Mouse (Mus musculus) gastrocnemius, postnatal 14 days (tissue): ENCODE measurements around the gene Dbt. TPM values are rescaled to one million over a fixed set of nuclear protein-coding genes. Genes with fewer than 3 reads are reported as not detected.
"Not testable (repeated sequence)": the region's sequence is repeated elsewhere in the genome, so short reads cannot be mapped to it uniquely, and the experiment has no call there.

Experiments
- DNase-seq: peaks from one replicate; pipeline ENCODE4 v3.0.0; 2021; ENCODE audit warnings: mixed read lengths
- intact Hi-C: fragments of 180-260 bp; cut with DNase I; formaldehyde crosslinking; loops from one replicate; pipeline ENCODE4 v1.15.1; 2025; ENCODE audit warnings: low total_unique reads
- total RNA-seq, 2 experiments: library from RNA; stranded (reverse); gene quantifications; 2 replicates each; pipeline ENCODE4 v1.2.3; 2021

Dbt gene
- total RNA-seq, 2 experiments from 2014 or later, result 26.7 to 28.3 TPM

DNA sequence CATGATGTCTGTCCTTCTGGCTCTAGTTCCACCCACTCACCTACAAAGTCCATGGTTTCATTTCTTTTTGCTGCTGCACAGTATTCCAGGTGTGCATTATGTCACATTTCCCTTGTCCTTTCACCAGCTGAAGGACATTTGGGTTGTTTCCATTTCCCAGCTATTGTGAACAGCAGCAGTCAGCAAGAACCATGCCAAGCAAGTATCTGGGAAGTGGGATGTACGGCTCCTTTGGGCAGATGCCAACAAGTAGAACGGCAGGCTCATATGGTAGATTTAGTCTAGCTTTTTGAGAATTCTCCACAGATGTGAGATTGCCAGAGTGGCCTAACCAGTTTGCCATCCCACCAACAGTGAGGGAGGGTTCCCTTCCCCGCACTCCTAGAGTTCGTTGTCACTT lies 18.0 kb downstream of the Dbt start:
- intact Hi-C loops, result no loop called here
- no peak for DNase-seq

DNA sequence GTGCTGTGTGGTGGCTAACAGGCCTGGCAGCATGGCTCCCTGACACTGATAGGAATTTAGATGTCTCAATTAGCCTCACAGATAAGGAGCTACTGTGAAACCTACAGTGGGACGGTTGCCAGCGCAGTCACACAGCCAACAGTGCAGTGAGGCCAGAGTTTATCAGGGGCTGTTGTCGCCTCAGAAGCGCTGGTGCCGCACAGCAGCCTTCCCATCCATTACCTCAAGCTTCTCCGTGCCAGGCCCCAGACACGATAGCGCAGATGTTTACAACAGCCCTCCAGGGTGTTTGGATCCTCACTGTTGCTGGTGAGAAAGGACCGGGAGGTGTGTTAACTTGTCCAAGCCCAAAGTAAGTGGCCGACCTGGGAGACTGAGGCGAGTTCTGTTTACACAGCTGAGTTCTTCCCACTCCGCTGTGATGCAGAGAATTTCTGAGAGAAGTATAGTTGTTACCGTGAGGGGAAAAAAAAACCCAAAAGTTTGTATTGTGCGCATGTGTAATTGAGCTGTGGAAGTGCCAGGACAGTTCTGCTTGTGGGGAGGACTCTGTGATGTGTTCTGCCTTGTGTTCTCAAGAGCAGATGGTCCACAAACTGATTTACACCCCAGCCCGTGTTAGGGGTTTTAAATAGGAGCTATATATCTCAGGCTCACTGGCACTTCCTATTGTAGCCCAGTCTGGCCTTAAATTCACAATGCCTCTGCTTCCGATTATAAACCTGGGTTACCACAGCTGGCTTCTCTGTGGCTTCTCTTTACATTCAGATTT lies 23.7 kb downstream of the Dbt start:
- DNase-seq, result no peak
- intact Hi-C loops, result no loop called here

DNA sequence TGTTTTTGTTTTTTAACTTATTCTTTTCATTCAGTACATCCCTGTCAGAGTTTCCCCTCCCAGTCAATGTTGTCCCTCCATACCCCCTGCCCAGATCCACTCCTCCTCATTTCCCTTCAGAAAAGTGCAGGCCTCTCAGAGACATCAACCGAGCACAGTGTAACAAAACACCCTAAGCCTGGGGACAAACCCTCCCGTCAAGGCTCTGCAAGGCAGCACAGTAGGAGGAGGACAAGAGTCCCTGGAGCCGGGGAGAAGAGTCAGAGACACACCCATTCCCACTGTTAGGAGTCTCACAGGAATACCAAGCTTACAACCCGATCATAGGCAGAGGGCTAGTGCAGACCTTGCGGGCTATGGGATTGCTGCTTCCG lies 24.3 kb downstream of the Dbt start:
- intact Hi-C loops, result no loop called here

DNA sequence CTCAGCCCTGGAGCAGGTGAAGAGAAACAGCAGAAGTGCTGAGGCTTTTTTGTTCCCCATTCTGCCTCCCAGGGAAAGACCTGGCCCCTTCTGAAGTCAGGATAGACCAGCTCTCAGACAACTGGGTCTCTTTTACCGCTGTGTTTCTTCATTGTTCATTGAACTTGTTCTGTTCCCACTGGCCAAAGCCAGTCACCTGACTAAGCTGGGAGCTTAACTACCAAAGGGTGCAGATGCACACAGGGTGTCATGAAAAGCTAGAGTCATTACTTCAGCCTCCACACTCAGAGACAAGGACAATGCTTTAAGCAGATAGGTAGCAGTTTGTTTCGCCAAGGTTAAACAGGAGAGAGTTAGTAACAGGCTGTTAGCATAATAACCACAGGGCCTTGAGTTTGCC lies 29.2 kb downstream of the Dbt start:
- no peak for DNase-seq
- intact Hi-C loops, result no loop called here

More for the DNA sequence above, 24.3 kb downstream of the Dbt start:
- no peak for DNase-seq

DNA sequence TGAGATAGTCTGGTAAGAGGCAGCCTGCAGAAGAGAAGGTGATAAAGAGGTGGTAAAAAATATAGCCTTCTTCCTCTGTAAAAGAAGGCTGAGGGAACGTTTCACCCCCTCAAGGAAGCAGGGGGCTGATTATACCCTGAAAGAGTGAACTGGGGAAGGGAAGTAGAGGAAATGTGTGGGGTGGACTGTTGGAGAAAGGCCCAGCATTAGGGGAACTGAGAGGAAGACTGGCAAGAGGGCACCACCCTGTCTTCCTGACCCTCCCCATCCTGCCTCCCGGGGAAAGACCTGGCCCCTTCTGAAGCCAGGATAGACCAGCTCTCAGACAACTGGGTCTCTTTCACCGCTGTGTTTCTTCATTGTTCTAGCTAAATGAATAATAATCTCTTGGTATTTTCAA lies 29.7 kb downstream of the Dbt start:
- intact Hi-C loops, result no loop called here
- no peak for DNase-seq

DNA sequence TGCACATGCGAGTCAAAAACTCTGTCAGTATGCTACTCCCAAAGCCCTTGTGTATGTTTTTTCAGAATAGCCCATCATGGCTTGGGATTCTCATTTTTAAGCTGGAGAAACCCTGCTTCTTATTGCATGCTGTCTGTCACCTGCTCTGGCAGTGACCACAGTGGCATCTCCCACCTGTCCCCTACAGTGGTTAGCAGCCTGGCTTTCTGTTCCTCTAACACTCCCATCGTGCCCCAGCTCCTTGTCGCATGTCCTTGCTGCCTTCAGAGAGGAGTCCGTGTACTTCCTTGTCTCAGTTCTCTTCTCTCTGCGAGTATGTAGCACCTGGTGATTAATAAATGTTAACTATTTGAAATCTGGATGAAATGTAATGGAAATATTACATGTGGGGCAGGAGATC lies 34.6 kb downstream of the Dbt start:
- DNase-seq, result no peak
- intact Hi-C loops, result no loop called here

DNA sequence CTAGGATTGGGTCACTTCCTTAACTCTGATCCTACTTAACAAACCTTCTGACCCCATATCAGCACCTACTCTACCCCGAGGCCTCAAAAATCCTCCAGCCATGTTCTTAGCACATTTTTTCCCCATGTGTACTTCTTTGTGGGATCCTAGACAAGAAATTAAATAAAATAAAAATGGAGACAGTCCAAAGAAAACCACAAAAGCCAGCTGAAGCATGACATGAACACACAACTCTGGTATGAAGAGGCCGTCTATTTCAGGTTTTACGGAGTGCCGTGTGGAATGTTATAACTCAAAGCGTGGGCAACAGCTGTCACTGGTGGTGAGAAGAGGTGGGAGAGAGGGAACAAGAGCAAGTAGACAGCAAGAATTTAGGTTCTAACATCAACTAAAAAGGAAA lies 38.5 kb downstream of the Dbt start:
- intact Hi-C loops, result no loop called here
- no peak for DNase-seq

DNA sequence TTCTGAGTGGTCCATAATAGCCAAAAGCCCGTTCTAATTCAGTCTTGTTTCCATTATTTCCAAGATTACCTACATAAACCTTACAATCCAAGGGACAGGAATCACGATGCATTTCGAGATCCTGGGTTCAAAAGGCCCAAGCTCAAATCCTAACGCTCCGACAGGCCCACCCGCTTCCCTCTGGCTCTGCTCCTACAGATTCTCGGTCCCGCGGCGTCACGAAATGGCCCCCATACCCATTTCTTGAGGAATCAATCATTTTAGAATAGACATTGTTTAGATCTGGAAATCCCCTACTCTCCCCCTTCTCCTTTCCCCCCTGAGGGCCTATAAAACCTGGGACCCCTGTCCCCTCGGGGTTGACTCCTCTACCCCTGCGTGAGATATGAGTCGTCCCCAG lies 48.4 kb downstream of the Dbt start:
- intact Hi-C loops, DNase-seq: not testable (repeated sequence)

DNA sequence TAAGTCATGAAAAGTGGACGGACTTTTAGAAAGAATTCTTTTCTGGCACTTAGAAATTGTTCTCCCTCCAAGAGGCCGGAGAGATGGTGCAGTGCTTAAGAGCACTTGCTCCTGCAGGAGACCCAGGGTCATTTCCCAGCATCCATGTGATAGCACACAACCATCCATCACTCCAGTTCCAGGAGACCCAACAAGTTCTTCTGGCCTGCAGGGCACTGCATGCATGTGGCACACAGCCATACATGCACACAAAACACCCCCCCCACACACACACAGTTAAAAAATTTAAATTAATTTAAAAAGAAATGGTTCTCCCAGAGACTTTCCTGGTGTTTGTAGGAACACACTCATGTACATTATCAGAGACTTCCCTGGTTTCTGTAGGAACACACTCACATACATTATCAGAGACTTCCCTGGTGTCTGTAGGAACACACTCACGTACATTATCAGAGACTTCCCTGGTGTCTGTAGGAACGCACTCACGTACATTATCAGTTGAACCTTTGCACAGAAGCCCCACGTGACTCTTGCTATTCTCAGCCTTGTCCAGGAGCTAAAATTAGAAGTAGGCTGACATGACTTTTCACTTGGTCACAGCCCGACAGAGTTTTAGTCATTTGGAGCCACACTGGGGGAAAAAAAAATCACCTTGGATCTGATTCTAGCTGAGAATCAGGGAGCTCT lies 49.7 kb downstream of the Dbt start, which contains the start of gene Lrrc39:
Gene Lrrc39, plus strand, starts transcription at position 566 of the 687 bp plus-strand sequence.
- DNase-seq, result no peak
- intact Hi-C loops, result no loop called here

DNA sequence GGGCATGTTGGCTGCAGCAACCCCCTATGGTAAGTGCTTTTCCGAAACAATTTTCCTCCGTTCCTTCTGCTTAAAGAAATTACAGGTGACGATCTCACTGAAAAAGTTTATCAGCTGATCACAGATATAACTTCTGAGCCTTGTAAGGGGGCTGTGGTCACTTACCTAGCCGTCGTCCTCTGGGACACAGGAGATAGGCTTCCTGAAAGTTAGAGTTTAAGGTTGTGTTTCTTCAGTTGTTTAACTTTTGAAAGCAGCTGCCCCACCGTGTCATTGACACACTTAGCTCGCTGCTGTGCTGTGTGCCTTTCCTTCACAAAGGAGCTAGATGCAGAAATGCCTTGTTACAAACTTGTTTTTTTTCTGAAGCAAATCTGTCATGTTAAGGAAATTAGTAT lies 50.2 kb downstream of the Dbt start:
- DNase-seq, result no peak
- intact Hi-C loops, result no loop called here

DNA sequence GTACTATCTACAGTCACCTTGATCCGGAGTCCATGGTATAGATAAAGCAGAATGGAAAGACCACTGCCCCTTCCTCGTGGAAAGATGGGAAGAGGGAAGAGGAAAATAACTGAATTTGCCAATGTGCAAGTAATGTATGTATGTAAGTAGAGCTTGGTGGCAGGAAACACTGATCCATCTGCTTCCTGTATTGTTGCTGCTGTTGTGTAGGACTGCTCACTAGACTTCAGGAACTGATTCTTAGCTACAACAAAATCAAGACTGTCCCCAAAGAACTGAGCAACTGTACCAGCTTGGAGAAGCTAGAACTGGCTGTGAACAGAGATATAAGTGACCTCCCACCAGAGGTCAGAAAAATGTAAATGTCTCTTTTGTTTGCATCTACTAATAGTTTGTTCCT lies 57.8 kb downstream of the Dbt start:
- intact Hi-C loops, result no loop called here
- DNase-seq, result no peak

DNA sequence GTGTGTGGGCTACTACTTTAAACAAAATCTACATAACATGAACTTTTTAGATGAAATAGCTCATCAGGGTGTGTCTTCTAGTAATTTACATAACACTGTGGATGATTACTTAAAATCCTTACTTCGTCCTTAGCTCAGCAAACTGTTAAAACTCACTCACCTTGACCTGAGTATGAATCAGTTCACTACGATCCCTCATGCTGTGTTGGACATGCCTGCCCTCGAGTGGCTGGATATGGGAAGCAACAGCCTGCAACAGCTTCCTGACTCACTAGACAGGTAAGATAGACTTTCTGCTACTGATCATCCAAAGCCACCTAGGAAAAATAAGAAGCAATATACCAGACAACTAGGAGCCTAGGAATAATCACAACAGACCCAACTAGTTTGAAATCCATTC lies 64.4 kb downstream of the Dbt start:
- intact Hi-C loops, result no loop called here
- DNase-seq, result no peak

DNA sequence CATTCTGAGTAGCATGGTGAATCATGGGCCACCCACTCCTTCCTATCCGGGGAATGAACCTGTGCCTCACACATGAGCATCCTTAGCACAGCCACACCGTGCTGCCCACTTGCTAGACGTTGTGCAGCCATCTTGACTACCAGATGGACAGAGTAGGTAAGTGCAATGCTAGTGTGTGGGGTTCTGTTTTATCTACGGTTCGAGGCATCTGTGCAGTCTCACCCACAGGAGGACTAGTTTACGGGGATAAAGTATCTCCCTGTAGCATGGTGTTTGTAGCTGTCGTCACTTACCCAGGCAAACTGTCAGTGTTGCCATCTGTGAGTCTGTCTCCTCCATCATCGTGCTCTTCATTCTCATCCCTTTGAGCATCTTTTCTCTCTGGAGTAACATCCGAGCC lies 69.3 kb downstream of the Dbt start:
- intact Hi-C loops, result loop anchor here (10.0 kb wide), 1 partner anchor 67 kb away; the partner anchor contains the start of gene Dbt
- no peak for DNase-seq

DNA sequence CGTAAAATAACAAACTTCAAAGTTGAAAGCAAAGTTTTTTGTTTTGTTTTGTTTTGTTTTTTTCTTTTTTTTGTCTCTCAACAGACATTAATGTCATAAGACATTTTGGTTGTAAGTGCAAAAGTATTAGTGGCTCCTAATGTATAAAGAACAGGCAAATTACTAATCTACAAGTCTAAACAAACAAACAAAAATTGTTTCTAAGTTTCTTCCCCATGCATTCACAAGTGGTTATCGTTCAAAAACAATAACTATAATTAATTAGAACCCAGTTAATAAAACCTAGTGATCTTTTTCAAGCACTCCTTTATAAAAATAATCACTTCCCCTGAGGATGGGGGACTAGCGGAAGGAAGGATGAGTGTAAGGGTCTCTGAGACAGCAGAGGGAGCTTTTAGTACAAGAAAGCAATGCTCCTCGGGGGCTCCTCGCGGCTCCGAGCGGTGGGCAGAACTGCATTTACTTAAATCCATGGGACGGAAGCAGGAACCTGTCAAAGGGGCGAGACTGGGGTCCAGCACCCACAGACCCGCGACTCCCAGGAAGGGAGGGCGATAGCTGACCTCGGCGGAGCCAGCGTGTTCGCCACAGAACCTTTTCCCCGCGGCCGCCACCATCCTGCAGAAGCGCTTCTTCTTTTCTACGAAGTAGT lies 81.3 kb downstream of the Dbt start:
- DNase-seq, result no peak

DNA sequence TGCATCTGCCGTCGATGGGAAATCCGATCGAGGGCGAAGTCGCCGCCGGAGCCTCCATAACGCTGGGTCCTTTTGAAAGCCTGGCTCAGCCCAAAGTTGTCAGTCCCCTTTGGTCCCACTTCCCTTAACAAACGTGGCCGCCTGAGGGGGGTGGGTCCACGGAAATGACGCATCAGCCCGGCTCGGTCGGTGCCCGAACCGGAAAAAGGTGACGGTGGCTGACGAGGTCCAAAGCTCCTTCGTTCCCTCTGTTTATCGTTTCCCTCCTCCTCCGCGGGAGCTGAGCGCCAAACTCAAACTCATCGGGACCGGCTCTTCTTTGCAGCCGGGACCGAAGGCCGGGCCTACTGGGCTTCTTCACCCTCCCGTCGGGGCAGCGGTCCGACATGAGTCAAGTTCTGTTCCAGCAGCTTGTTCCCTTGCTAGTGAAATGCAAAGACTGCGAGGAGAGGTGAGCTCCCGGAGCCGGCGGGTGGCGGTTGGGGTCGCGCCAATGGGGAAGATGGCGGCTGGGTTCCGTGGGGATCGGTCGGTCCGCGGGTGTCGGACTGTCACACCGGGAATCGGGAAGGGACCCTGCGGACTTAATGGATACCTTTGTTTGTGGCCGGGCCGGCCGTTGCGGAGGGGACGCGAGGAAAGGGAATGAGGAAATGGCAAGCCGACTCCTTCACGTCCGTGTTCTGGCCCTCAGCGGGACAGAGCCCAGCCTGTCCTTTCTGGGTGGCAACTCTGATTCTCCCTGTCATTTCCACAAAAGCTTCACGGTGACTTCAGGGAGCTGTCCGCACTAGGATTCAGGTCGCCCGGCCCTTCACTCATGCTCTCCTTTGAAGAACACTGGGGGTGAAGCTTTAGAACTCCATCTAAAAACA lies 82.1 kb downstream of the Dbt start, which contains the start of gene Sass6:
Gene Sass6, plus strand, starts transcription at position 255 of the 875 bp plus-strand sequence.
- DNase-seq, result peak; percentile 99
- intact Hi-C loops, result loop anchor here (10.0 kb wide), 1 partner anchor 70 kb away; the partner anchor contains the start of gene Mfsd14a

More for the DNA sequence above, 81.3 kb downstream of the Dbt start:
- intact Hi-C loops, result loop anchor here (10.0 kb wide), 1 partner anchor 71 kb away; the partner anchor contains the start of gene Mfsd14a

DNA sequence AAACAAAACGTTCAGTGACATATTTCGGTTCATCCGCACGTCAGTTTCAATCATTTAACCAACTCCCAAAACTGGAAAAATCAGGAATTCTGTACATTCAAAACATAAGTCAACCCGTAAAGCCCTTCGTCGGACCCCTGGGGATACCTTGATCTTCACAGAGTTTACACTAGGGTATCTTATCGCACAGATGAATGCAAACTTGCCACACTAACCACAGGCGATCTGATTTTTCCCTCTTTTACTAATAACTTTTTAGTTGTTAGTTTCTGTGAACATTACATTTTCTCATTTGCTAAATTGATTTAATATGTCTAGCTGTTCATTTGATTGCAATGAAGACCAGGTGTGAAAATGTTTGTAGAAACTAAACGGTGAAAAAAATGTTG lies 82.7 kb downstream of the Dbt start:
- DNase-seq, result no peak
- intact Hi-C loops, result loop anchor here (10.0 kb wide), 1 partner anchor 69 kb away; the partner anchor contains the start of gene Mfsd14a
